Mouse (Mus musculus): ENCODE data around the gene Efl1. TPM values are rescaled to one million over a fixed set of nuclear protein-coding genes. Genes with fewer than 3 reads are reported as not detected.

The Efl1 gene
- polyA plus RNA-seq (2017; shearing (Covaris generic)) = 10 to 100 TPM; 40.0 to 41.0 TPM

- peak; percentile 99 for ATAC-seq
Measured at GRCm38 (mm10) chr7:82648353-82649080, at the start of gene Efl1, which contains the start of gene Saxo2. Efl1 (plus strand) TSS chr7:82648614. Saxo2 (minus strand) TSS chr7:82648528.

- ATAC-seq = no peak
Measured at GRCm38 (mm10) chr7:82602008-82602407, 46.4 kb upstream of the Efl1 start.

GRCm38 (mm10) chr7:82605425-82605824, 43.0 kb upstream of the Efl1 start:
- ATAC-seq = no peak

- ATAC-seq = no peak
Measured at GRCm38 (mm10) chr7:82609629-82610028, 38.8 kb upstream of the Efl1 start.

- ATAC-seq = no peak
Measured at GRCm38 (mm10) chr7:82625342-82625741, 23.1 kb upstream of the Efl1 start.

GRCm38 (mm10) chr7:82647183-82647582, 1.2 kb upstream of the Efl1 start:
- ATAC-seq = no peak

GRCm38 (mm10) chr7:82647909-82648308, 505 bp upstream of the Efl1 start:
- no peak for ATAC-seq

GRCm38 (mm10) chr7:82649081-82649445, 649 bp downstream of the Efl1 start:
- ATAC-seq = peak; percentile 48

GRCm38 (mm10) chr7:82664604-82665003, 16.2 kb downstream of the Efl1 start:
- ATAC-seq = no peak

- no peak for ATAC-seq
Measured at GRCm38 (mm10) chr7:82676001-82676400, 27.6 kb downstream of the Efl1 start.

GRCm38 (mm10) chr7:82676834-82677233, 28.4 kb downstream of the Efl1 start:
- no peak for ATAC-seq

- no peak for ATAC-seq
Measured at GRCm38 (mm10) chr7:82679901-82680300, 31.5 kb downstream of the Efl1 start.

GRCm38 (mm10) chr7:82688736-82689135, 40.3 kb downstream of the Efl1 start:
- no peak for ATAC-seq

GRCm38 (mm10) chr7:82691021-82691738, 42.8 kb downstream of the Efl1 start:
- ATAC-seq = peak; percentile 81

- peak; percentile 43 for ATAC-seq
Measured at GRCm38 (mm10) chr7:82697668-82698067, 49.3 kb downstream of the Efl1 start.

- ATAC-seq = no peak
Measured at GRCm38 (mm10) chr7:82698968-82699367, 50.6 kb downstream of the Efl1 start.

GRCm38 (mm10) chr7:82702384-82703343, 54.2 kb downstream of the Efl1 start:
- no peak for ATAC-seq

- no peak for ATAC-seq
Measured at GRCm38 (mm10) chr7:82709172-82709571, 60.8 kb downstream of the Efl1 start.

GRCm38 (mm10) chr7:82715210-82715911, 66.9 kb downstream of the Efl1 start:
- peak; percentile 88 for ATAC-seq

GRCm38 (mm10) chr7:82715912-82716601, 67.6 kb downstream of the Efl1 start:
- no peak for ATAC-seq

GRCm38 (mm10) chr7:82719285-82719684, 70.9 kb downstream of the Efl1 start:
- no peak for ATAC-seq

- no peak for ATAC-seq
Measured at GRCm38 (mm10) chr7:82719740-82720139, 71.3 kb downstream of the Efl1 start.
